Mouse (Mus musculus) forebrain, embryonic 11.5 days (tissue): Measurements from ENCODE around the gene Chmp6. TPM values are rescaled to one million over a fixed set of nuclear protein-coding genes. Genes with fewer than 3 reads are reported as not detected.

Source experiments
- ATAC-seq: fragments of 200-750 bp; cut with Nextera tagmentation; replicated peaks from 2 replicates; pipeline ENCODE4 v1.8.0; 2017; ENCODE audit warnings: moderate TSS enrichment; ENCODE audit not compliant: low FRiP score
- DNase-seq: peaks from one replicate; pipeline ENCODE4 v3.0.0-alpha.2; 2017; ENCODE audit warnings: low spot score
- H3K27ac ChIP-seq: fragments of 300-500 bp; sonication (generic); 2 replicates; pipeline ENCODE4 v1.5.1; 2014; ENCODE audit warnings: low read depth, low read length
- H3K27me3 ChIP-seq: fragments of 300-500 bp; sonication (generic); 2 replicates; pipeline ENCODE4 v1.6.1; 2014; ENCODE audit warnings: mild to moderate bottlenecking, low read length, mixed read lengths; ENCODE audit not compliant: control insufficient read depth, insufficient read depth
- H3K36me3 ChIP-seq: fragments of 300-500 bp; sonication (generic); 2 replicates; pipeline ENCODE4 v1.6.1; 2014; ENCODE audit warnings: mild to moderate bottlenecking, low read length, moderate library complexity, mixed read lengths; ENCODE audit not compliant: control insufficient read depth, insufficient read depth
- H3K4me1 ChIP-seq: fragments of 300-500 bp; sonication (generic); replicated peaks from 2 replicates; pipeline ENCODE4 v1.6.1; 2014; ENCODE audit warnings: low read length, mixed read lengths; ENCODE audit not compliant: control insufficient read depth, insufficient read depth
- H3K4me2 ChIP-seq: fragments of 300-500 bp; sonication (generic); 2 replicates; pipeline ENCODE4 v1.6.1; 2014; ENCODE audit warnings: low read depth, mild to moderate bottlenecking, low read length, moderate library complexity, mixed read lengths; ENCODE audit not compliant: severe bottlenecking
- H3K4me3 ChIP-seq: fragments of 300-500 bp; sonication (generic); 2 replicates; pipeline ENCODE4 v1.5.1; 2014; ENCODE audit warnings: low read depth, low read length
- H3K9ac ChIP-seq: fragments of 300-500 bp; sonication (generic); 2 replicates; pipeline ENCODE4 v1.6.1; 2014; ENCODE audit warnings: low read length
- H3K9me3 ChIP-seq: fragments of 300-500 bp; sonication (generic); 2 replicates; pipeline ENCODE4 v1.6.1; 2016; ENCODE audit warnings: low read length, mixed read lengths; ENCODE audit not compliant: control insufficient read depth
- whole genome bisulfite sequencing: fragments of 180-500 bp; shearing (Covaris S2); extraction: QIAGEN DNeasy Blood & Tissue Kit; methylation state at CpG from one replicate; pipeline ENCODE4 v1.1.7; 2014; 5-methylcytosine and 5-hydroxymethylcytosine counted together
- polyA plus RNA-seq: library from polyadenylated mRNA; unstranded; fragments of >200 nt; fragmentation: Nextera tagmentation; extraction: Ambion mirVana; gene quantifications from 2 replicates; pipeline ENCODE4 v1.2.1, GENCODE M21; 2014

The Chmp6 gene
- polyA plus RNA-seq, 1 experiment from 2014 or later: 104 TPM

GRCm38 (mm10) chr11:119937216-119937615 lies 24.0 kb downstream of the Chmp6 start:
- H3K4me3 ChIP-seq: no peak overlapping the region
- H3K36me3 ChIP-seq: no peaks in the 10 kb centered on the region; the same call in 1 of the 2 replicates
- peaks cover 8% of the 10 kb centered on the region; the same call in 1 of the 2 replicates for H3K4me1 ChIP-seq
- ATAC-seq: no peak
- H3K27ac ChIP-seq: no peak overlapping the region
- H3K9ac ChIP-seq: no peak overlapping the region
- H3K4me2 ChIP-seq: no peak overlapping the region
- no peak for DNase-seq
- H3K9me3 ChIP-seq: no peaks in the 10 kb centered on the region
- peaks cover 5% of the 10 kb centered on the region; the same call in 1 of the 2 replicates for H3K27me3 ChIP-seq
- 68% methylated on average over 12 of the region's 12 CpGs for WGBS

GRCm38 (mm10) chr11:119937772-119938502 lies 24.7 kb downstream of the Chmp6 start:
- H3K36me3 ChIP-seq: no peaks in the 10 kb centered on the region; the same call in 1 of the 2 replicates
- no peak overlapping the region for H3K27ac ChIP-seq
- 72% methylated on average over 19 of the region's 19 CpGs for WGBS
- no peak overlapping the region for H3K4me2 ChIP-seq
- no peak overlapping the region; the same call in 1 of the 2 replicates for H3K9ac ChIP-seq
- no peak overlapping the region for H3K4me3 ChIP-seq
- DNase-seq (no peak), ATAC-seq (no peak)
- H3K27me3 ChIP-seq: peaks cover 5% of the 10 kb centered on the region; the same call in 1 of the 2 replicates
- H3K9me3 ChIP-seq: no peaks in the 10 kb centered on the region
- peaks cover 8% of the 10 kb centered on the region; the same call in 1 of the 2 replicates for H3K4me1 ChIP-seq

- H3K27ac ChIP-seq: no peak overlapping the region
- peaks cover 8% of the 10 kb centered on the region; the same call in 1 of the 2 replicates for H3K4me1 ChIP-seq
- H3K9ac ChIP-seq: no peak overlapping the region
- H3K4me2 ChIP-seq: no peak overlapping the region
- ATAC-seq: no peak
- no peak for DNase-seq
- H3K4me3 ChIP-seq: no peak overlapping the region
- H3K27me3 ChIP-seq: peaks cover 6% of the 10 kb centered on the region
- no peaks in the 10 kb centered on the region; the same call in 1 of the 2 replicates for H3K36me3 ChIP-seq
- WGBS: 64% methylated on average over 8 of the region's 8 CpGs
- no peaks in the 10 kb centered on the region for H3K9me3 ChIP-seq
Observed at GRCm38 (mm10) chr11:119939073-119939710, 26.0 kb downstream of the Chmp6 start.

- ATAC-seq (no peak), DNase-seq (no peak)
- WGBS: 71% methylated on average over 4 of the region's 4 CpGs
- Histone ChIP-seq H3K4me1 (peaks cover 8% of the 10 kb centered on the region; the same call in 1 of the 2 replicates), H3K36me3 (no peaks in the 10 kb centered on the region; the same call in 1 of the 2 replicates), H3K9ac (no peak overlapping the region), H3K27me3 (peaks cover 6% of the 10 kb centered on the region), H3K27ac (no peak overlapping the region), H3K4me2 (no peak overlapping the region), H3K4me3 (no peak overlapping the region), H3K9me3 (no peaks in the 10 kb centered on the region)
Observed at GRCm38 (mm10) chr11:119939711-119940106, 26.5 kb downstream of the Chmp6 start.

GRCm38 (mm10) chr11:119940142-119940541 lies 26.9 kb downstream of the Chmp6 start:
- no peaks in the 10 kb centered on the region; the same call in 1 of the 2 replicates for H3K36me3 ChIP-seq
- H3K9me3 ChIP-seq: no peaks in the 10 kb centered on the region
- H3K27ac ChIP-seq: no peak overlapping the region
- peaks cover 8% of the 10 kb centered on the region; the same call in 1 of the 2 replicates for H3K4me1 ChIP-seq
- no peak overlapping the region for H3K9ac ChIP-seq
- ATAC-seq (no peak), DNase-seq (no peak)
- peaks cover 6% of the 10 kb centered on the region for H3K27me3 ChIP-seq
- no peak overlapping the region for H3K4me3 ChIP-seq
- no peak overlapping the region for H3K4me2 ChIP-seq
- 77% methylated on average over 11 of the region's 11 CpGs for WGBS

- WGBS: 4% methylated on average over 8 of the region's 8 CpGs
- peak overlapping the region; percentile 67 for H3K4me3 ChIP-seq
- H3K27ac ChIP-seq: no peak overlapping the region
- peaks cover 4% of the 10 kb centered on the region; the same call in 1 of the 2 replicates for H3K4me1 ChIP-seq
- no peak overlapping the region for H3K9ac ChIP-seq
- no peak for ATAC-seq
- no peaks in the 10 kb centered on the region; the same call in 1 of the 2 replicates for H3K36me3 ChIP-seq
- DNase-seq: no peak
- H3K4me2 ChIP-seq: peak overlapping the region; percentile 87
- no peaks in the 10 kb centered on the region for H3K9me3 ChIP-seq
- H3K27me3 ChIP-seq: peaks cover 6% of the 10 kb centered on the region
Observed at GRCm38 (mm10) chr11:119941794-119942193, 28.6 kb downstream of the Chmp6 start.

GRCm38 (mm10) chr11:119942201-119942726 lies 29.0 kb downstream of the Chmp6 start:
- ATAC-seq (peak; percentile 37), DNase-seq (no peak)
- Histone ChIP-seq H3K4me3 (peak overlapping the region; percentile 67), H3K4me1 (peaks cover 4% of the 10 kb centered on the region; the same call in 1 of the 2 replicates), H3K4me2 (peak overlapping the region; percentile 87), H3K36me3 (no peaks in the 10 kb centered on the region; the same call in 1 of the 2 replicates), H3K27me3 (peaks cover 6% of the 10 kb centered on the region), H3K9ac (peak overlapping the region; percentile 61), H3K9me3 (no peaks in the 10 kb centered on the region), H3K27ac (peak overlapping the region; percentile 43; the same call in 1 of the 2 replicates)
- WGBS: under 1% methylated on average over 43 of the region's 43 CpGs

- WGBS: under 1% methylated on average over 78 of the region's 79 CpGs
Observed at GRCm38 (mm10) chr11:119942727-119943427, 29.6 kb downstream of the Chmp6 start, which contains the start of gene Baiap2. Gene Baiap2 (plus strand): TSS chr11:119942763.

More at GRCm38 (mm10) chr11:119942727-119943427, 29.6 kb downstream of the Chmp6 start, which contains the start of gene Baiap2:
- peak; percentile 100 for DNase-seq
- H3K27ac ChIP-seq: peak within 1 kb of the TSS; percentile 43
- peaks cover 6% of the 10 kb centered on the region for H3K27me3 ChIP-seq
- H3K9ac ChIP-seq: peak within 1 kb of the TSS; percentile 69
- ATAC-seq: peak; percentile 96
- no peaks in the 10 kb centered on the region for H3K9me3 ChIP-seq
- no peaks in the 10 kb centered on the region; the same call in 1 of the 2 replicates for H3K36me3 ChIP-seq
- H3K4me3 ChIP-seq: peak within 1 kb of the TSS; percentile 67
- H3K4me1 ChIP-seq: peaks cover 4% of the 10 kb centered on the region; the same call in 1 of the 2 replicates
- peak within 1 kb of the TSS; percentile 100 for H3K4me2 ChIP-seq
